Mouse (Mus musculus) neural tube, embryonic 11.5 days (tissue): Measurements from ENCODE around the gene Lsm14b. TPM values are rescaled to one million over a fixed set of nuclear protein-coding genes. Genes with fewer than 3 reads are reported as not detected.

ENCODE experiments used
- ATAC-seq: fragments of 200-750 bp; cut with Nextera tagmentation; 2 replicates; pipeline ENCODE4 v1.8.0; 2017; ENCODE audit warnings: moderate number of reproducible peaks, mild to moderate bottlenecking, moderate TSS enrichment, moderate library complexity; ENCODE audit not compliant: insufficient read depth, low FRiP score, low TSS enrichment
- DNase-seq: peaks from one replicate; pipeline ENCODE4 v3.0.0-alpha.2; 2015; ENCODE audit warnings: low spot score
- H3K27ac ChIP-seq: fragments of 300-500 bp; sonication (generic); 2 replicates; pipeline ENCODE4 v1.5.1; 2014; ENCODE audit warnings: low read depth, mild to moderate bottlenecking, low read length
- H3K27me3 ChIP-seq: fragments of 300-500 bp; sonication (generic); 2 replicates; pipeline ENCODE4 v1.6.1; 2014; ENCODE audit warnings: mild to moderate bottlenecking, low read length, mixed read lengths; ENCODE audit not compliant: control insufficient read depth, insufficient read depth
- H3K36me3 ChIP-seq: fragments of 300-500 bp; sonication (generic); 2 replicates; pipeline ENCODE4 v1.6.1; 2014; ENCODE audit warnings: mild to moderate bottlenecking, low read length, moderate library complexity, mixed read lengths; ENCODE audit not compliant: control insufficient read depth, insufficient read depth
- H3K4me1 ChIP-seq: fragments of 300-500 bp; sonication (generic); 2 replicates; pipeline ENCODE4 v1.6.1; 2014; ENCODE audit warnings: low read length, mixed read lengths; ENCODE audit not compliant: control insufficient read depth, insufficient read depth
- H3K4me2 ChIP-seq: fragments of 300-500 bp; sonication (generic); 2 replicates; pipeline ENCODE4 v1.6.1; 2014; ENCODE audit warnings: low read depth, mild to moderate bottlenecking, moderate library complexity
- H3K4me3 ChIP-seq: fragments of 300-500 bp; sonication (generic); 2 replicates; pipeline ENCODE4 v1.5.1; 2014; ENCODE audit warnings: low read depth, low read length
- H3K9ac ChIP-seq: fragments of 300-500 bp; sonication (generic); 2 replicates; pipeline ENCODE4 v1.6.1; 2014; ENCODE audit warnings: mild to moderate bottlenecking, low read length
- H3K9me3 ChIP-seq: fragments of 300-500 bp; sonication (generic); 2 replicates; pipeline ENCODE4 v1.6.1; 2016; ENCODE audit warnings: low read length; ENCODE audit not compliant: control insufficient read depth
- WGBS: fragments of 180-500 bp; shearing (Covaris S2); extraction: QIAGEN DNeasy Blood & Tissue Kit; methylation state at CpG from one replicate; pipeline ENCODE4 v1.1.7; 2014; 5-methylcytosine and 5-hydroxymethylcytosine counted together
- polyA plus RNA-seq: library from polyadenylated mRNA; unstranded; fragments of >200 nt; fragmentation: Nextera tagmentation; extraction: Ambion mirVana; gene quantifications from 2 replicates; pipeline ENCODE4 v1.2.1, GENCODE M21; 2014

Lsm14b gene
- polyA plus RNA-seq, 1 experiment from 2014 or later: 10.1 TPM

DNA sequence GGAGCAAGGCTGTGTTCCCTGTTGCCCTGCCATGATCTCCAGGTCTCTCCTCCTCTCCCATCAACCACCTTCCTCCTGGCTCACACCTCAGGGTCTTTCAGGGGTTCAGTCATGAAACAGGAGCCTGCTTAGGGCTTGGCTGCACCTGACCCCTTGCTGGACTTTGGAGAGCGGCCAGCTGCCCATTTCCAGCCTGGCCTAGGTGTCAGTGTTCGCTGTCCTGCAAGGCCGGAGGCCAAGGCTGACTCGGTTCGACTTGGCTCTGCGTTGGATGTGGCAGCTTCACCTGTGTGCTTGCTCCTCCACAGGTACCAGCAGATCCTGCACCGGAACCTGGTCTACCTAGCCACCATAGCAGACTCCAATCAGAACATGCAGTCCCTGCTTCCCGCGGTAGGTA, 28.2 kb downstream of the Lsm14b start:
- 98% methylated on average over 9 of the region's 9 CpGs for WGBS
- Histone ChIP-seq H3K4me1 (no peaks in the 10 kb centered on the region), H3K36me3 (peaks cover 20% of the 10 kb centered on the region), H3K4me3 (no peak overlapping the region), H3K9ac (no peak overlapping the region), H3K27me3 (no peaks in the 10 kb centered on the region), H3K4me2 (no peak overlapping the region), H3K27ac (no peak overlapping the region), H3K9me3 (no peaks in the 10 kb centered on the region)
- DNase-seq: no peak
- no peak for ATAC-seq

DNA sequence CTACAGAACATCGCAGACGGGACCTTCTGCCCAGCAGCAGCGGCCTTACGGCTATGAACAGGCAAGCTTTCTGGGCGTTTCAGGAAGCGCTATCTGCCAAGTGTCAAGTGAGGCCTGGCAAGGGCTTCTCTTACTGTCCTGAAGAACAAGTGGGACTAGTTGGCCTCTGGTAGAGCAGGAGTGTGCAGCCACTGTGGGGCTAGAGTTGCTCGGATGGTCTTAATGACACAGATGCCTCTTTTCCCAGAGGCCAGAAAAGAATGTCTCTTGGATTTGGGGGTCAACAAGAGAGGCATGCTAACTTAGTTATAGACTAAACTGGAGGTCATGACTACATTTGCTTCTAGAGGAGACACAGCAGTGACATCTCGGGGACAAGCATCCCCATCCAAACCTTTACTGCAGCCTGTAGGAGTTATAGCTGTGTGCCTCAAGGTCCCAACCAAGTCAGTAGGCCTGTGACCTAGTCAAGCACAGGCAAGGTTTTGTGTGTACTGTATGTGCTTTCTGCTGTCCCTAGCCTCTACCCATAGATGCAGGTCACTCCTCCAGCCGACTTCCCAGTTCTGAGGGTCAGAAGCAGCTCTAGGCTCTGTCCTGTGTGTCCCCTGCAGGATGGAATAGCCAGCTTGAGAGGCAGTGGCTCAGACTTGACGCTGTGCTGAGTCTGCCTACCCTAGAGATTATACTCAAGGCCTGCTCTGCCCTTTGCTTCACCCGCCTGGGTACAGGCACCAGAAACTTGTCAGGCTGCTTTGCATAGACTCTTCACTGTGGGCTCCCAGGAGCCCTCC, 38.7 kb downstream of the Lsm14b start:
- H3K27me3 ChIP-seq: no peaks in the 10 kb centered on the region
- no peak overlapping the region for H3K4me3 ChIP-seq
- no peak overlapping the region for H3K9ac ChIP-seq
- WGBS: 93% methylated on average over 11 of the region's 11 CpGs
- peaks cover 25% of the 10 kb centered on the region for H3K36me3 ChIP-seq
- no peak overlapping the region for H3K27ac ChIP-seq
- H3K4me1 ChIP-seq: no peaks in the 10 kb centered on the region
- H3K4me2 ChIP-seq: no peak overlapping the region
- DNase-seq: no peak
- ATAC-seq: no peak
- H3K9me3 ChIP-seq: no peaks in the 10 kb centered on the region

DNA sequence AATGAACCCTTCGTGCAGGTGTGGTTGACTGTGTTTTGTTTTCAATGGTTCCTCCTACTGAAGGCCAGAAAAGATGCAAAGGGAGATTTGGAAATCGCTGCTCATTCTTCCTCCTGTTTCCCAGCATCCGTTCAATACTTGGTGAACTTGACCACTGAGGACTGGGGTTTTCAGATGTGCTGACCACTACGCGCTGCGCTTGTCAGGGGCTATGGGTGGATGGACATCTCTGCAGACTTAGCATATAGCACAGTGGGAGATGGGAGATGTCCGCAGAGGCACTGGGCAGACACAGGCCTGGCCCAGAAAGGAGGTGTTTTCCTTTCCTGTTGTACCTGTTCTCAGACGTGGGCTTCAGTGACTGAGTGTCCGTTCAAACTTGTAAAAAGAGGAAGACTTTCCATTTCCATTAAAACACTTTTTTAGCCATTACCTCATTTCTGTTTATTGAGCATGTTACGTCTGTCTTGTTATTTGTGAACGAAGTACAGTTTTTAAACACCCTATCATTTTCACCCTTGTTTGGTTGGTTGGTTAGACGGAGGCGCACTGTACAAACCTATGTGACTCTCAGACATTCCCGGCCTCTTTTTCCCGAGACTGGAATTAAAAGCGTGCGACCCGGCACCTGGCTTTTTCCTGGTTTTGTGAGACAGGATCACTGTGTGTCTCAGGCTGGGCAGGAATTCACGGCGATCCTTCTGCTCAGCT, 45.1 kb downstream of the Lsm14b start:
- peak overlapping the region; percentile 90 for H3K4me2 ChIP-seq
- no peak overlapping the region for H3K27ac ChIP-seq
- H3K36me3 ChIP-seq: no peaks in the 10 kb centered on the region
- peak overlapping the region; percentile 73 for H3K4me3 ChIP-seq
- H3K27me3 ChIP-seq: no peaks in the 10 kb centered on the region
- H3K9ac ChIP-seq: peak overlapping the region; percentile 79
- DNase-seq (no peak), ATAC-seq (peak; percentile 74; the same call in 1 of the 2 replicates)
- whole genome bisulfite sequencing: 38% methylated on average over 20 of the region's 20 CpGs
- H3K4me1 ChIP-seq: peaks cover 9% of the 10 kb centered on the region; the same call in 1 of the 2 replicates
- H3K9me3 ChIP-seq: no peaks in the 10 kb centered on the region

DNA sequence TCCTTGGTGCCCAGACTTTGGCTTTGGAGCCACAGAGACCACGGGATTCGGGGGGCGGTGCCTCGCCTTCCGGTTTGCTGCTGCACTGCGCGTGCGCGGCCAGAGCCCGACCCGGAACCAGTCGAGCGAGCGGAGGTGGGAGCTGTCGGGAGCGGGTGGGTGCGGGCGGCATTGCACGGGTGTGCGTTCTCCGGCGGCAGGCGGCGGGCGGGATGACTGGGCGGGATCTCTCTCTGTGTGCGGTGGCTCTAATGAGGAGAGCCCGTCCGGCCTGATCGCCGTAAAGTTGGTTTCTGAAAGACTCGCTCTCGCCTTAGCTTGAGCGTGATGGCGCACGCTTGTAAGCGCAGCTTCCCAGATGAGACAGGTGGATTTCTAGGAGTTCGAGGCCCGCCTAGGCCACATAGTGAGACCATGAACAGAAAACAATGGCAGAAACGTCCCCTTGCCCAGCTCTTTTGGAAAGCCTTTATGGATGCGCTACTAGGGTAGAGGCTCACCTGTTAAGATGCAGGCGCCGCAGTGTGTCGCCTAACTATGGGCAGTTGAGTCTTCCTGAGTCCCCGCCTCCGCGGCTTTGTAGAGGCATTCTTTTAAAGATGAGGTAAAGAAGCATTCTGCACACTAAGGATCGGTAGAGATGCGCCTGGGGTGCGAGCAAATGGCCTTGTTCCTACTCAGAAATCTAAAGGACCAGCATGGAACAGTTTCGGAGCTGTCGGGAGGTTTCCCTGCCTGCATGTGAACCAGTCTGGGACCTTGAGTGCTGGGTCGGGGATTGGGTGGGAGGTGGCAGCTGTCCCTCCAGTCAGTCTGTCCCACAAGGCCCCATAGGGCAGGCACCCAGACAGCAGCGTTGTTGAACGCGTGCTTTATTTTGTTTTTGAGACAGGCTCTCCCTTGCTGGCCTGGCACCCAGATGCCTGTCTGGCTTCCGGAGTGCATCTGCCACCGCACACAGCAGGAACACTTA, 46.0 kb downstream of the Lsm14b start, which contains the start of gene Mtg2:
Mtg2 (plus strand) TSS at position 108 of the 973 bp plus-strand sequence.
- ATAC-seq (peak; percentile 95), DNase-seq (peak; percentile 94)
- Histone ChIP-seq H3K4me2 (peak within 1 kb of the TSS; percentile 90), H3K27me3 (no peaks in the 10 kb centered on the region), H3K36me3 (no peaks in the 10 kb centered on the region), H3K9ac (peak within 1 kb of the TSS; percentile 79), H3K27ac (peak within 1 kb of the TSS; percentile 75; the same call in 1 of the 2 replicates), H3K4me1 (peaks cover 9% of the 10 kb centered on the region; the same call in 1 of the 2 replicates), H3K9me3 (no peaks in the 10 kb centered on the region), H3K4me3 (peak within 1 kb of the TSS; percentile 73)
- 6% methylated on average over 58 of the region's 58 CpGs for WGBS

DNA sequence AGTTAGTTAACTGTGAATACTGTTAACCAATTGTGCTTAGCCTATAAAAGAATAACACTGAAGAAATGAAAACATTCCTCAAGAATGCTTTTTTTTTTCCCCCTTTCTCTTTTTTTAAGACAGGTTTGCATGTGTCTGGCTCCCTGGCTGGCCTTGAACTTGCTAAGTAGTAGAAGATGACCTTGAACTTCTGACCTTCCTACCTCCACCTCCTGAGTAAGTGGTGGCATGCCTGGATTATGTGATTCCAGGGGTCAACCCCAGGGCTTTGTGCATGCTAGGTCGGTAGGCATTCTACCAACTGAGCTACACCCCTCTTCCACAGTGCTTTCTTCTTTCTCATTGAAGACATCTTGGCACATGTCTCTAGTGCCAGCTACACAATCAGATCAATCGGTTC, 46.9 kb downstream of the Lsm14b start:
- WGBS: 89% methylated on average over 2 of the region's 2 CpGs
- peaks cover 9% of the 10 kb centered on the region; the same call in 1 of the 2 replicates for H3K4me1 ChIP-seq
- no peak for ATAC-seq
- H3K9ac ChIP-seq: no peak overlapping the region
- no peak overlapping the region for H3K4me2 ChIP-seq
- no peak overlapping the region for H3K4me3 ChIP-seq
- H3K27ac ChIP-seq: no peak overlapping the region
- no peaks in the 10 kb centered on the region for H3K27me3 ChIP-seq
- H3K36me3 ChIP-seq: no peaks in the 10 kb centered on the region
- DNase-seq: no peak
- H3K9me3 ChIP-seq: no peaks in the 10 kb centered on the region

DNA sequence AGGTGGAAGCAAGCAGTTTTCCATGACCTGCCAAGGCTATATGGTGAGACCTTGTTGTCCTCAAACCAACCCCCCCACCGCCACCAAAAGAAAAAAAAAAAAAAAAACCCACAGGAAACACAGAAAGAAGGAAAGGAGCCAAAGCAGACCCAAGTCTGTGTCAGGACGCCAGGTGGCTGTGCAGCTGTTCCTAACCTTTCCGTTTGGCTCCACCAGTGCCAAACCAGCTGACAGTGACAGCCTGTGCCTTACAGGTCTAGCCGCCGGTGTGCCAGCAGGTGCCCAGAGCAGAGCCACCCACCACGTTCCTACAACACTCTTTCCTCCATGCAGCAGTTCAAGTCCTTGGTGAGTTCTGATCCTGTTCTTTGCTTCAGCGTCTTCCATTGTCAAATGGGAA, 48.1 kb downstream of the Lsm14b start:
- no peak overlapping the region for H3K9ac ChIP-seq
- 94% methylated on average over 7 of the region's 7 CpGs for WGBS
- ATAC-seq: no peak

DNA sequence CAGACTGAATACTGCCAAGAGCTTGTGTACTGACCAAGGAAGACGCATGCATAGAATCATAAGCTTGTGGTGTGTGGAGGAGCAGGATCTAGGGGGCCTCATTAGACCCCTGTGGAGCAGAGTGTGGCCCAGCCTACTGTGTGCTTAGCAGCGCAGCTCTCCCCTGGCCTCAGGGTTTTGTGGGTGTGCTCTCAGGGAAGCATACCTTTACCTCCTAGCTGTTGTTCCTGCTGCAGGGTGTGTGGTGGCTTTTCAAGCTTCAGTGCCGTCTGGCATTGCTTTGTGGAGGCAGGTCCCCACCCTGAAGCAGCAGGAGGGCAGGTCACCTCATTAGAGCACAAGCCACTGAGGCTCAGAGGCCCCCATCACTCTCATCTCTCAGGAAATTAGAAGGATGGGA, 52.8 kb downstream of the Lsm14b start:
- 70% methylated on average over 3 of the region's 3 CpGs for WGBS
- Histone ChIP-seq H3K9ac (no peak overlapping the region), H3K27ac (no peak overlapping the region), H3K9me3 (no peaks in the 10 kb centered on the region), H3K27me3 (no peaks in the 10 kb centered on the region), H3K36me3 (no peaks in the 10 kb centered on the region), H3K4me3 (no peak overlapping the region), H3K4me1 (no peaks in the 10 kb centered on the region), H3K4me2 (no peak overlapping the region)
- ATAC-seq: no peak
- no peak for DNase-seq

More for the DNA sequence above, 48.1 kb downstream of the Lsm14b start:
- Histone ChIP-seq H3K4me2 (no peak overlapping the region), H3K4me1 (peaks cover 9% of the 10 kb centered on the region; the same call in 1 of the 2 replicates), H3K4me3 (no peak overlapping the region), H3K9me3 (no peaks in the 10 kb centered on the region), H3K27me3 (no peaks in the 10 kb centered on the region), H3K36me3 (no peaks in the 10 kb centered on the region), H3K27ac (no peak overlapping the region)
- DNase-seq: no peak

DNA sequence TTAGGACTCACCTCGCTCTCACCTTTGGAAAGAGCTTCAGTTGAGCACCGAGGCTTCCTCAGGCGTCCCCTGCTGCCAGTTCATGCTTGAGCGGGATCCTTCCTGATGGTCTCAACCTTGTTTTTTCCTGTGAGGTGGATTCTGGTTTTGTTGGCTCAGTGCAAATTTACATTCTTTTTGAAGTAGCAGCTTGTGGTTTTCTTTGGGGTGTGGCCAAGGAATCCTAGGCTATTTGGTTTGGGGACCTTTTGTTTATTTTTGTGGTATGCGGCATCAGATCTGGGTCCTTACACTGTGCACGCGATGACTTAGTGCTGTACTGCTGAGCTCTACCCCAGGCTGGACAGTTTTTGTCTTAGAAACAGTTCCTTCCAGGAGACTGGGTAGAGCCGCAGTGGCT, 55.9 kb downstream of the Lsm14b start:
- ATAC-seq: no peak
- no peak for DNase-seq
- no peak overlapping the region for H3K27ac ChIP-seq
- 88% methylated on average over 8 of the region's 8 CpGs for WGBS
- no peaks in the 10 kb centered on the region for H3K27me3 ChIP-seq
- H3K9me3 ChIP-seq: no peaks in the 10 kb centered on the region
- no peak overlapping the region for H3K4me2 ChIP-seq
- no peak overlapping the region for H3K9ac ChIP-seq
- no peaks in the 10 kb centered on the region for H3K36me3 ChIP-seq
- H3K4me1 ChIP-seq: no peaks in the 10 kb centered on the region
- no peak overlapping the region for H3K4me3 ChIP-seq
